Mouse (Mus musculus): Measurements from ENCODE around the gene Rab15.
A peak's percentile ranks its signal among the peaks of the same experiment; 100 is the strongest.
"Not testable (repeated sequence)": the region's sequence is repeated elsewhere in the genome, so short reads cannot be mapped to it uniquely, and the experiment has no call there.

The Rab15 gene

GRCm38 (mm10) chr12:76822651-76823041, at the start of gene Rab15:
TSS of gene Rab15 (minus strand) at chr12:76822908.
- no peak for DNase-seq (ENCODE audit: low spot score in 2 of 2)

- no peak for DNase-seq (ENCODE audit: low spot score in 2 of 2)
These were observed 46.9 kb upstream of the Rab15 start for GRCm38 (mm10) chr12:76869561-76869960.

- DNase-seq (ENCODE audit: low spot score in 2 of 2), result no peak
These were observed 45.9 kb upstream of the Rab15 start for GRCm38 (mm10) chr12:76868463-76869198.

- DNase-seq (ENCODE audit: low spot score in 2 of 2), result no peak
These were observed 45.0 kb upstream of the Rab15 start for GRCm38 (mm10) chr12:76867586-76868280.

GRCm38 (mm10) chr12:76865266-76865665, 42.6 kb upstream of the Rab15 start:
- DNase-seq (ENCODE audit: low spot score in 2 of 2), result no peak

- DNase-seq (ENCODE audit: low spot score in 2 of 2), result no peak
These were observed 40.9 kb upstream of the Rab15 start for GRCm38 (mm10) chr12:76863651-76864050.

- not testable (repeated sequence) for DNase-seq (ENCODE audit: low spot score in 2 of 2)
These were observed 36.1 kb upstream of the Rab15 start for GRCm38 (mm10) chr12:76858788-76859187.

- DNase-seq (ENCODE audit: low spot score in 2 of 2), result no peak
These were observed 34.4 kb upstream of the Rab15 start for GRCm38 (mm10) chr12:76857087-76857486.

- no peak for DNase-seq (ENCODE audit: low spot score in 2 of 2)
These were observed 30.9 kb upstream of the Rab15 start for GRCm38 (mm10) chr12:76853378-76854142.

GRCm38 (mm10) chr12:76852419-76852818, 29.7 kb upstream of the Rab15 start:
- no peak for DNase-seq (ENCODE audit: low spot score in 2 of 2)

GRCm38 (mm10) chr12:76844346-76845061, 21.8 kb upstream of the Rab15 start:
- no peak for DNase-seq (ENCODE audit: low spot score in 2 of 2)

GRCm38 (mm10) chr12:76840081-76840480, 17.4 kb upstream of the Rab15 start:
- DNase-seq (ENCODE audit: low spot score in 2 of 2), result no peak

- no peak for DNase-seq (ENCODE audit: low spot score in 2 of 2)
These were observed 16.6 kb upstream of the Rab15 start for GRCm38 (mm10) chr12:76839298-76839697.

GRCm38 (mm10) chr12:76837844-76838650, 15.3 kb upstream of the Rab15 start:
- DNase-seq (ENCODE audit: low spot score in 2 of 2), result no peak

- peak; percentile 91 to 95 for DNase-seq (ENCODE audit: low spot score in 2 of 2)
These were observed 14.6 kb upstream of the Rab15 start for GRCm38 (mm10) chr12:76837101-76837843.

- peak in 1 of 2 experiments; percentile 29 for DNase-seq (ENCODE audit: low spot score in 2 of 2)
These were observed 10.0 kb upstream of the Rab15 start for GRCm38 (mm10) chr12:76832704-76833103.

- no peak for DNase-seq (ENCODE audit: low spot score in 2 of 2)
These were observed 2.6 kb upstream of the Rab15 start for GRCm38 (mm10) chr12:76825283-76825682.

GRCm38 (mm10) chr12:76822002-76822650, 582 bp downstream of the Rab15 start:
- no peak for DNase-seq (ENCODE audit: low spot score in 2 of 2)

GRCm38 (mm10) chr12:76820615-76821014, 2.1 kb downstream of the Rab15 start:
- no peak for DNase-seq (ENCODE audit: low spot score in 2 of 2)

GRCm38 (mm10) chr12:76819816-76820215, 2.9 kb downstream of the Rab15 start:
- DNase-seq (ENCODE audit: low spot score in 2 of 2), result no peak

All from natural killer cell, adult 2 months (primary cell).